Mouse (Mus musculus) midbrain, postnatal 0 days (tissue): Measurements from ENCODE around the gene Ppp1r12a. TPM values are rescaled to one million over a fixed set of nuclear protein-coding genes. Genes with fewer than 3 reads are reported as not detected.

Experiments
- ATAC-seq: fragments of 200-750 bp; cut with Nextera tagmentation; 2 replicates; pipeline ENCODE4 v1.8.0; 2017; ENCODE audit warnings: moderate number of reproducible peaks, mild to moderate bottlenecking, moderate TSS enrichment, moderate library complexity; ENCODE audit not compliant: low FRiP score
- DNase-seq: peaks from one replicate; pipeline ENCODE4 v3.0.0-alpha.2; 2015; ENCODE audit warnings: low spot score
- H3K27ac ChIP-seq: fragments of 300-500 bp; sonication (generic); 2 replicates; pipeline ENCODE4 v1.5.1; 2014; ENCODE audit warnings: low read depth, mild to moderate bottlenecking, low read length, mixed read lengths
- H3K27me3 ChIP-seq: fragments of 300-500 bp; sonication (generic); 2 replicates; pipeline ENCODE4 v1.6.1; 2014; ENCODE audit warnings: low read length, control low read depth, mixed read lengths; ENCODE audit not compliant: insufficient read depth
- H3K36me3 ChIP-seq: fragments of 300-500 bp; sonication (generic); 2 replicates; pipeline ENCODE4 v1.6.1; 2014; ENCODE audit warnings: low read length, control low read depth, mixed read lengths; ENCODE audit not compliant: insufficient read depth
- H3K4me1 ChIP-seq: fragments of 300-500 bp; sonication (generic); 2 replicates; pipeline ENCODE4 v1.6.1; 2014; ENCODE audit warnings: mild to moderate bottlenecking, control low read depth, antibody characterized with exemption, low read length, mixed read lengths; ENCODE audit not compliant: insufficient read depth
- H3K4me2 ChIP-seq: fragments of 300-500 bp; sonication (generic); 2 replicates; pipeline ENCODE4 v1.6.1; 2014; ENCODE audit warnings: low read depth, mild to moderate bottlenecking, low read length, mixed read lengths; ENCODE audit not compliant: poor library complexity, severe bottlenecking
- H3K4me3 ChIP-seq: fragments of 300-500 bp; sonication (generic); 2 replicates; pipeline ENCODE4 v1.5.1; 2014; ENCODE audit warnings: low read depth, mild to moderate bottlenecking, low read length, moderate library complexity
- H3K9ac ChIP-seq: fragments of 300-500 bp; sonication (generic); replicated peaks from 2 replicates; pipeline ENCODE4 v1.6.1; 2014; ENCODE audit warnings: mild to moderate bottlenecking, low read length, moderate library complexity, mixed read lengths; ENCODE audit not compliant: poor library complexity, severe bottlenecking
- H3K9me3 ChIP-seq: fragments of 300-500 bp; sonication (generic); 2 replicates; pipeline ENCODE4 v1.6.1; 2016; ENCODE audit warnings: low read length, control low read depth
- CTCF ChIP-seq: IDR thresholded peaks from 2 replicates; pipeline ENCODE4 v1.5.1; 2016; ENCODE audit warnings: antibody characterized with exemption, mild to moderate bottlenecking
- WGBS: fragments of 180-500 bp; shearing (Covaris S2); extraction: QIAGEN DNeasy Blood & Tissue Kit; methylation state at CpG from one replicate; pipeline ENCODE4 v1.1.7; 2014; 5-methylcytosine and 5-hydroxymethylcytosine counted together
- polyA plus RNA-seq: library from polyadenylated mRNA; unstranded; fragments of >200 nt; fragmentation: Nextera tagmentation; extraction: Ambion mirVana; gene quantifications from 2 replicates; pipeline ENCODE4 v1.2.1, GENCODE M21; 2015
- total RNA-seq: library from RNA; depleted of rRNA; stranded (reverse); fragments of >200 nt; gene quantifications from 2 replicates; pipeline ENCODE4 v1.2.3, GENCODE M21; 2014

The Ppp1r12a gene
- total and polyA plus RNA-seq, 2 experiments from 2014 or later: 52.0 to 71.7 TPM

DNA sequence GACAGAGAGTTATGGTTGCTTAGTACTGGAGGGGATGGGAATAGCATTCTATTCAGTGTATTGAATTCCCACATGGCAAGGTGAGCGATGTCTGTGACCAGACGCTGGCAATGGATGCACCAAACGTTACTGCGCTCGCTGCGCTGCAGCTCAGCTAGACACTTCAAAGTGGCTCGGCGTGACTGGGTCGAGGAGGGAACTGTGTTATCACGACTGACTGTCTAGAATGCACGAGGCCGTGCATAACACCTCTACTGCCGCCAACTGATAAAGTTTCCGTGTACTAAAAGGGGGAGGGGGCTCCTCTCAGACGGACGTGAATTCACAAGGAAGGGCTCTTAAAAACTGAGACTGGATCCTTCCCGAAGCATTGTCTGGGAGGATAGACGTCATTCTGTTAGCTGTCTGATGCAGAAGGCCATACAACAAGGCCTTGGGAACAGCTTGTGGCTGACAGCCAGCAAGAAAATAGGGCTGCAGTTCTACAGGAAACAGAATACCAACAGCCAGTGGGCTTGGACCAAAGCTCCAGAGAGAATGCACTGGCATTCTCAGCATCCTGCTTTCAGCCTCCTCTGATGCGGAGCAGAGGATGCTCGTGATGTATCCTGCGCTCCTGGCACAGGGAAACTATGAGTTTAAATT, 6.8 kb upstream of the Ppp1r12a start:
- whole genome bisulfite sequencing: 67% methylated on average over 21 of the region's 21 CpGs
- no peak overlapping the region for H3K4me2 ChIP-seq

DNA sequence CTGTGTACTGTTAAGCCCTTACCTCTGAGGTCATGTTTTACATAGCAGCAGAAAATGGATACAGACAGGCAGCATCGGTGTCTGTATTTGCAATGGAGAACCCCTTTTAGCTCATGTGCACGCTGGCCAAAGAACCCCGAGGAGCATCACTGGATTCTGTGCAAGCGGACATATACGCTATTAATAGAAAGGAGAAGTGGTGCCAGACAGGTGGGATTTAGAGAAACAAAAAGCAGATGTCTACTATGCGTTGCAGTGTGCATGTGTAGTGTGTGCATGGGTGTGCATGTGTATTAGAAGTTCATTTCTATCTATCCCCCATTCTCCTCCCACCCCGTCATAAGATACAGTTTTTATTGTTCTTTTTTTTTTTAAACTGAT, 6.3 kb upstream of the Ppp1r12a start:
- Histone ChIP-seq H3K4me2 (no peak overlapping the region), H3K27me3 (no peaks in the 10 kb centered on the region), H3K9me3 (no peaks in the 10 kb centered on the region), H3K4me3 (no peak overlapping the region), H3K9ac (no peak overlapping the region), H3K36me3 (no peaks in the 10 kb centered on the region), H3K27ac (no peak overlapping the region), H3K4me1 (no peaks in the 10 kb centered on the region)
- no peak for DNase-seq
- TF ChIP-seq CTCF: no peak
- 77% methylated on average over 7 of the region's 7 CpGs for WGBS
- no peak for ATAC-seq

More for the DNA sequence above, 6.8 kb upstream of the Ppp1r12a start:
- DNase-seq (peak; percentile 31), ATAC-seq (no peak)
- no peak overlapping the region for H3K9ac ChIP-seq
- H3K36me3 ChIP-seq: no peaks in the 10 kb centered on the region
- H3K4me1 ChIP-seq: no peaks in the 10 kb centered on the region
- TF ChIP-seq CTCF: no peak
- H3K27ac ChIP-seq: no peak overlapping the region
- no peaks in the 10 kb centered on the region for H3K9me3 ChIP-seq
- H3K27me3 ChIP-seq: no peaks in the 10 kb centered on the region
- H3K4me3 ChIP-seq: no peak overlapping the region

DNA sequence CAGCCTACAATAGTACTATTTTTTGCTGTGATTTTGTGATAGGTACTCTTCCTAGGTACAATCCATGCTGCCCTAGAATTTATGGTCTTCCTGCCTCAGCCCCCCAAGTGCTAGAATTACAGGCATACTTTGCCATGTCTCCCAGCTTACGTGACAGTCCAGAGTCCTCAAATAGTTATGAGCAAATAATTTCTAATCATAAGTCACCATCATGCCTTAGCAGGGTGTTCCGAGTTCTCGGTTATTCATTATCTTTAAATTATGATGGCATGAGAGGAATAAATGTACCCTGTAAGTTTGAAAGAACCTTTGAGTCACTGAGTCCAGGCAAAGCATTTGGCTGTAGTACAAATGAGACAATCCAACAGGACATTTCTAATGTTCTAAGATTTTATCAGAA, 5.9 kb upstream of the Ppp1r12a start:
- WGBS: 95% methylated on average over 3 of the region's 3 CpGs
- Histone ChIP-seq H3K4me2 (no peak overlapping the region), H3K9ac (no peak overlapping the region), H3K4me1 (0 out of 2 replicates have a peak, but pooled peaks cover 2% of the 10 kb centered on the region), H3K36me3 (no peaks in the 10 kb centered on the region), H3K9me3 (no peaks in the 10 kb centered on the region), H3K27me3 (no peaks in the 10 kb centered on the region), H3K27ac (no peak overlapping the region), H3K4me3 (no peak overlapping the region)
- ATAC-seq (no peak), DNase-seq (no peak)
- TF ChIP-seq CTCF: no peak

DNA sequence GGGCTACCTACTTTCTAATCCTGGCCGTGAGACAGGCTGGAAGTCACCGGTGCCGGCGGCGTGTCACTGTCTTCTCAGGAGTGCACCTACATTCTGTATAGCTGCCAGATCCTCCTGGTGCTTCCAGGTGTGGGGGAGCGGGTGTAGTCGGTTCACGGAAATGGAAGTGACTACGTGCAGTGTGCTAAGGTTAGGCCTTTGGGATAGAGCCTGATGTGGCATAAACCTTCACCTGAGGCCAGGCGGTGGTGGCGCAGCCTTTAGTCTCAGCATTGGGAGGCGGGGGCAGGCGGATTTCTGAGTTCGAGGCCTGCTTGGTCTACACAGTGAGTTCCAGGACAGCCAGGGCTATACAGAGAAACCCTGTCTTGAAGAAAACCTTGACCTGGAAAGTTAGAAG, 3.0 kb upstream of the Ppp1r12a start:
- Histone ChIP-seq H3K9ac (no peak overlapping the region), H3K27me3 (no peaks in the 10 kb centered on the region), H3K9me3 (no peaks in the 10 kb centered on the region), H3K36me3 (no peaks in the 10 kb centered on the region), H3K4me1 (0 out of 2 replicates have a peak, but pooled peaks cover 2% of the 10 kb centered on the region), H3K4me2 (no peak overlapping the region), H3K27ac (no peak overlapping the region), H3K4me3 (no peak overlapping the region)
- TF ChIP-seq CTCF: no peak
- WGBS: 91% methylated on average over 14 of the region's 14 CpGs
- DNase-seq (no peak), ATAC-seq (no peak)

DNA sequence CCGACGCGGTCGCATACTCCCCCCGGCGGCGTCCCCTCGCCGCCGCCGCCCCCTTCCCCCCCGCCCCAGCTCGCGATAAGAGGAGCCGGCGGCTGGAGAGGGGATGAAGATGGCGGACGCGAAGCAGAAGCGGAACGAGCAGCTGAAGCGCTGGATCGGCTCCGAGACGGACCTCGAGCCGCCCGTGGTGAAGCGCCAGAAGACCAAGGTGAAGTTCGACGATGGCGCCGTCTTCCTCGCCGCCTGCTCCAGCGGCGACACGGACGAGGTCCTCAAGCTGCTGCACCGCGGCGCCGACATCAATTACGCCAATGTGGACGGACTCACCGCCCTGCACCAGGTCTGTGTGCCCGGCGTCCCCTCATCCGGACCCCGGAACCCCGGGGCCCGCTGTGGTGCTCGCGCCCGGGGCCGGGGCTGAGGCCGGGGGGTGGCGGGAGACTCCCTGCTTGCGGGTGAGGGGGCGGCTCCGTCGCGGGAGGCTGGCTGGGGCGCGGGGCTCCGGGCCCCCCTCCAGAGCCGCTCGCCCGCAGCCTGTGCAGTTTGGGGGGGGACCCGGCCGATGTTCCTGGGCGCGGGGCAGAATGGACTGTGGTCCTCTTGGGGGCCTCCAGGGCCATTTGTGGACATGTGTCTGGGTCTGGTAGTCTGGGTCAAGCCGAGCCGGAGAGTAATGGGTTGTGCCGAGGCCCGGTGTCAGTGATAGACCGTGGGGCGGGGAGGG, 466 bp downstream of the Ppp1r12a start:
- ATAC-seq: peak; percentile 69
- no peak for DNase-seq

DNA sequence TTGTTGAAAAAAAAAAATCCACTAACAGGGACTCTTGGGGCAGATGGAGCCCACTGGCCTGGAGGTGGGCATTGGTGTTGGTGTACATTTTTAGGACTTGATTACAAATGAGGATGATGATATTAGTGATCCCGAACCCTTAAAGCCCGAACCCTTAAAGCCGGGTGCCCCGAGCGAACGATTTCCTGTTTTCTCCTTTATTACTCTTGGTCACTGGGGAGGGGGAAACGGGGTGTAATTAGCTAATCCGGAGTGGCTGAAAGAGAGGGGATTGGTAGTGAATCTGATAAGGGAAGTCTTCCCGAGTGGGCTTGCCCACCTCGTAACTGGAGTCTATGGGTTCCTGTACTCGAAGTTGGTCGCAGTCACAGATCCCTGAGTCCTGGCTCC, 1.0 kb downstream of the Ppp1r12a start:
- 0% methylated on average over 12 of the region's 12 CpGs for WGBS

More for the DNA sequence above, 466 bp downstream of the Ppp1r12a start:
- Histone ChIP-seq H3K27me3 (no peaks in the 10 kb centered on the region), H3K4me3 (peak overlapping the region; percentile 100), H3K4me2 (peak overlapping the region; percentile 69), H3K9ac (peak overlapping the region; percentile 99), H3K9me3 (no peaks in the 10 kb centered on the region), H3K27ac (peak overlapping the region; percentile 100), H3K36me3 (no peaks in the 10 kb centered on the region), H3K4me1 (peaks cover 14% of the 10 kb centered on the region; the same call in 1 of the 2 replicates)
- under 1% methylated on average over 46 of the region's 79 CpGs for WGBS
- no peak for TF ChIP-seq CTCF

More for the DNA sequence above, 1.0 kb downstream of the Ppp1r12a start:
- Histone ChIP-seq H3K9me3 (no peaks in the 10 kb centered on the region), H3K9ac (peak overlapping the region; percentile 99), H3K36me3 (no peaks in the 10 kb centered on the region), H3K27ac (peak overlapping the region; percentile 100), H3K4me2 (peak overlapping the region; percentile 69), H3K27me3 (no peaks in the 10 kb centered on the region), H3K4me3 (peak overlapping the region; percentile 100), H3K4me1 (peaks cover 14% of the 10 kb centered on the region; the same call in 1 of the 2 replicates)
- ATAC-seq (no peak), DNase-seq (peak; percentile 45)
- TF ChIP-seq CTCF: no peak
